Mouse (Mus musculus) erythroid progenitor cell, adult 5-6 weeks (primary cell): Measurements from ENCODE around the gene Rad21l. TPM values are rescaled to one million over a fixed set of nuclear protein-coding genes. Genes with fewer than 3 reads are reported as not detected.

Experiments used
- ATAC-seq: replicated peaks from 2 replicates; pipeline ENCODE4 v1.8.0; 2016; ENCODE audit warnings: moderate number of reproducible peaks, mild to moderate bottlenecking, moderate TSS enrichment, inconsistent platforms; ENCODE audit not compliant: poor library complexity, low FRiP score, severe bottlenecking
- total RNA-seq, 2 experiments: library from RNA; stranded (forward) in 1 of 2; stranded (reverse) in 1 of 2; fragments of 150-400 nt in 1 of 2; fragments of 186-747, 209-891 nt in 1 of 2; gene quantifications; 2 replicates each; pipeline versions ENCODE4 v1.2.3 to v1.2.4; 2015 to 2017; ENCODE audit warnings: low replicate concordance in 2 of 2

Rad21l gene
- total RNA-seq (2015; ENCODE audit: low replicate concordance) (not detected in 2 replicates), total RNA-seq (2017; ENCODE audit: low replicate concordance) (not detected in 2 replicates)

GRCm38 (mm10) chr2:151668433-151668832, at the start of gene Rad21l:
TSS of gene Rad21l (minus strand) at chr2:151668533.
- ATAC-seq = no peak

GRCm38 (mm10) chr2:151716318-151717055, 48.2 kb upstream of the Rad21l start:
- no peak for ATAC-seq

GRCm38 (mm10) chr2:151715526-151715925, 47.2 kb upstream of the Rad21l start:
- ATAC-seq = no peak

- ATAC-seq = 0 out of 2 replicates have a peak, but pooled peaks have one; percentile 15
These were observed 44.3 kb upstream of the Rad21l start for GRCm38 (mm10) chr2:151712647-151713046.

DNA sequence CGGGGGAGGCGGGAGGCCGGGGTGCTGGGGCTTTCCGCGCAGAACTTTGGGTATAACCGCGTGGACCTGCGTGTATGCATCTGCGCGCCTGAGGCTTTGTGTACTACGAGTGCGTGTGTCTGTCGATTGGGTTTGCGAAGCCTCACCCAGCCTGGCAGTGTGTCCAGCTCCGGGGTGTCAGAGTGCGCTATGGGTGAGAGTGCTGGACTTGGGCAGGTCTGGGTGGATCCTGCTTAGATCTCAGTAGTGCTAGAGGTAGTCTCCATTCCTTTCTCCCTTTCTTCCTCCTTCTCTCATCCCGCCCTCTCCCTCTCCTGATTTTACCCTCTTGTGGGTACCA, 34.5 kb upstream of the Rad21l start:
- no peak for ATAC-seq

DNA sequence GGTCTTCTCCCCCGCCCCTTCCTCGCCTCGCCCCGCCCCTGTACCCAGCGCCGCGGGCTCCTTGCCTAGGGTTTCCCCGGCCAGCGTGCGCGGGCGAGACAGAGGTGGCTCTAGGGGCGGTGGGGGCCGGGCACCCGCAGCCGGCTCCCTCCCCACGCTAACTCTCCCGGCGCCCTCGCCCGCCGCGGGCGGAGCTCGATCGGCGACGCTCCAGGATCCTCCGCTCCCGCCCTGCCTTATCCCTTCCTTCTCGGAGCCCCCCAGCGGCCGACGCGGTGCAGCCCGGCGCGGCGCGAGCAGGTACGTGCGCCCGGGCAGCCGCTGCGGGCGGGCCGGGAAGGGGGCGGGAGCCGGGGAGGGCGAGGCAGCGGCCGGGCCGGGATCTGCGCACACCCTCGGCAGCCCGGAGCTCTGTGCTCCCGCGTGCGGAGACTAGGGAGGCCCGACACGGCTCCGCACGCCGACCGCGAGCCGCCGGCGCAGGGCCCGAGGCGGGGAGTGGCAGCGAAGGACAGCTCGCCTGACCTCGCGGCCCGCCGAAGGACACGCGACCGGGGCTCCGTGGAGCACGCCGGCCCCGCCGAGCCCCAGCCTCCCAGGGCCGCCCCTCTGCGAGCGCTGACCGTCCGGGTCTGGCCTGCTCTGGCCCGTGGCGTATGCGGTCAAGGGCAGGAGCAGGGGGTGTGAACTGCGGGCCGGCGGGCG, 34.0 kb upstream of the Rad21l start:
- ATAC-seq = no peak

DNA sequence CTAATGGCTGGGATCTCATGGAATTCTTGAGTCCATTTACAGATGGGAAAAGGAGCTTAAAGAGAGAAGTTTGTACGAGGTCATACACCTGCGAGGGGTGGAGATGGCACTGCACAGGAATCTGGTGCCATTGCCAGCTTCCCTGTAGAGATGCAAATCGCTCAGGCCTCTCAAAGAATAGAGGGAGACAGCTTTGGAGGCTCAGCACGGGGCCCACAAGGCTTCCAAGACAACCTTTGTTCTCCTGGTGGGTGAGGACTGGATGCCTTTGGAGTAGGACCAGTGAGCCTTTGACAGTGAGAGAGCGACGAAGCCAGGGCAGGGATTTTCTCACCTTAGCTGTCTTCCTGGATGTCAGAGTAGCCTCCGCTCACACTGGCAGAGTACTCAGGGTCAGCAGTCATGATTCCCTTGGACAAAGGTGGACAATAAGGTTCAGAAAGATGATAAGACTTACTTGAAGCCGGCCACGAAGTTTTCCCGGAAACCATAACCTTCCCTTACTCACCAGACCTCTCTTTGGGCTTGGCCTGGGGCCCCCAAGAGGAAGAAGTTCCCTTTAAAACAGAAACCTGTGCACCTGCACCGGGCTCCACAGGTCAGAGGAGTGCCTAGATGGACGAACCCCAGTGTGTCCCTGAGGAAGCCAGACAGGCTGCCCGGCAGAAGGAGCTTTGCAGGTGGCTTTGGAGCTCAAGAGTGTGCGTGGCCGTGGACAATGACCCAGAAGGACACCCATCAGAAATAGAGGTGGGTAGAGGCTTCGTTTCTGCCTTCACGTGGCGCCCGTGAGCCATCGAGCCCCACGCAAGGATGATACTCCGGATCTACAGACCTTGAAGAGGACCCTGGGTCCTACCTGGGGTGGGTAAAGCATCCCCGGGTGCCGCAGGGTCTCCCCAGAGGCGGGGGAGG, 33.2 kb upstream of the Rad21l start, which contains the start of gene Tmem74b:
Tmem74b (plus strand) TSS at position 778 of the 915 bp plus-strand sequence.
- ATAC-seq = no peak

- ATAC-seq = no peak
These were observed 14.6 kb upstream of the Rad21l start for GRCm38 (mm10) chr2:151682976-151683375.

DNA sequence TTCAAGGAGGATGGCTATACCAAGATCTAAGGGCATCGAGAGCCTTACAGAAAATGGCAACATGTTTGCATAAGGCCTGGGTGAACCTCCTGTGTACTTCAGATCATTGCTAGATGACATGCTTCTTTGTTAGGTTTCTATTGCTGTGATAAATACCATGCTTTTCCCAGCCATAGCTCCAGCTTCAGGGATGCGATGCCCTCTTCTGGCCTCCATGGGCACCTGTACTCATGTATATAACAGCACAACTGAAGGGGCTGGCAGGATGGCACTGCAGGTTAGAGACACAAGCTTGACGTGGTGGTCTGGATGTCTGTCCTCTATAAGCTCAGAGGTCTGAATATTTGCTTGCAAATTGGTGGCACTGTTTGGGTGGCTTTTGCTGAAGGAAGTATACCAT, 14.0 kb upstream of the Rad21l start:
- ATAC-seq = no peak

- ATAC-seq = no peak
These were observed 7.9 kb upstream of the Rad21l start for GRCm38 (mm10) chr2:151676234-151676633.

DNA sequence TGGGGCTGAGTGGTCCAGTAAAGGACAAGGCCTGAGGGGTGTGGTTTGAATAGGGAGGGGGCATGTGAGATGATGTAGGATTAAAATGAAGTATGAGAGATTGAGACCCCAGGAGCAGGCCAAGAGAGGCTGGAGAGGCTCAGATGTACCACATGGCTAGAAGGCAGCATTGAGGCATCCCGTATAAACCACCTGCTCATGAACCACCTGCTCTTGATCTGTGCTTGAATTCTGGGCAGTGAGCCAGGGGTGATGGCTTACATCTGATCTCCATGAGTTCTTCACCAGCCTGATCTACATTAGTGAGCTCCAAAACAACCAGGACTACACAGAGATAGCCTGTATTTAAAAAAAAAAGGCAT, 2.6 kb upstream of the Rad21l start:
- ATAC-seq = no peak

- peak; percentile 79 for ATAC-seq
These were observed 2.0 kb upstream of the Rad21l start for GRCm38 (mm10) chr2:151670026-151670967.

DNA sequence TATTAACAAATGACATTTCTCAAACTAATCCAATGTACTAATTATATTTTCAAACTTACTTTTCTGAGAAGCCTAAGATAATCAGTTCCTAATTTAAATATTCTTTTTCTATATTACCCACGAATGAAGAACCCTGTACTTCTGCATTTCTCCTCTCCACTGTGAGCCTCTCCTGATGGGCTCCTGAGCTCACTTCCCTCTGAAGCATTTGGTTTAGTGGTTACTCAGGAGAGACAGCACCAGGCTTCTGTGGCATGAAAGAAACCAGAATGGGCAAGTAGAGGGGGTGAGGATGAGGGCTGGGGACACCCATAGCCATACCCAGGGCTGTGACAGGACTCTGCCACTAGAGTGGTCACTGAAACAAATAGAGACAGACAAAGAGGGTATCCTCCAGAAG, 16.3 kb downstream of the Rad21l start:
- no peak for ATAC-seq

GRCm38 (mm10) chr2:151636015-151636402, 32.3 kb downstream of the Rad21l start:
- no peak for ATAC-seq

DNA sequence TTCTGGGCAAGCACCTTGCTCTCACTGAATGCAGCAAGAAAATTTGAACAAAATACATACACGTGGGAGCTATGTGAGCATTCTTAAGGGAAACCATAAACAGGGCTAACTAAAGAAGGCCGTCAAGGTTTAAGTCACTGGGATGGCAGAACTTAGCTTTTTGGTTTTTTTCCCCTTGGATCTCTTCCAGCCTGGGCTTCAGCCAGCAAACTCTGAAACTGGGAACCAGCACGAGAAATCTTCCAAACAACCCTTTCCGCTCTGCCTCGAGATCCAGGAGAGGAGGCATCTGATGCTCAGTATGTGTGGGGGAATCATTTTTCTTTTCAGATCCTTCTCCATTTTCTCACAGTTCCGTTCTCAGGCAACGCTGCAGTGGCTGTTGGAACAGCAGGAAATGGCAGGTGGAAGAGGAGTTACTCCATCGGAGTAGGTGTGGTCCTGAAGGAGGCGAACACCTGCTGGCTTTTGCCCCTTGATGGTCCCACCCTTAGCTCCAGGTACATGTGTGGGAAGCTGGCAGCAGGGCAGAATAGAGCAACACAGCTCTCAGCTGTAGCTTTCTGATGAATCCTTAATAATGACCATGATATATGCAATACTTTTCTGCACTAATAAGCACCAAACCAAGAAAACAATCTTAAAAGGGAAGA, 32.8 kb downstream of the Rad21l start:
- no peak for ATAC-seq

DNA sequence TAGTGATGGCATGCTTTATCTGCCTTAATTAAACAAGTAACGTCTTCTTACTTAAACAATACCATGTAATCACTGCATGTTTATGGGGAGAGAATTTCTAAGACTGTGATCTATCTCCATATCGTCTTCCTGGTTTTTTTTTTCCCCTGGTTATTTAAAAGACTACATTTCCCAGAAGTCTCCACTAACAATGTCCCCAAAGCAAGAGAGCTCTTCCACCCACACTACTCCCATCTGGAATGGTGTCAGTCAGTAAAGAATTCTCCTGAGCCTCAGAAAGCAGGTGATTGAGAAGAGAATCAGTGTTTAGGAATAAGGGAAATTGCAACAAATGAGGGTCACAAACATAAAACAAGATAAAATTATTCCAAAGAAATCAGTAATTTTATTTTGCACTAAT, 33.4 kb downstream of the Rad21l start:
- ATAC-seq = no peak

DNA sequence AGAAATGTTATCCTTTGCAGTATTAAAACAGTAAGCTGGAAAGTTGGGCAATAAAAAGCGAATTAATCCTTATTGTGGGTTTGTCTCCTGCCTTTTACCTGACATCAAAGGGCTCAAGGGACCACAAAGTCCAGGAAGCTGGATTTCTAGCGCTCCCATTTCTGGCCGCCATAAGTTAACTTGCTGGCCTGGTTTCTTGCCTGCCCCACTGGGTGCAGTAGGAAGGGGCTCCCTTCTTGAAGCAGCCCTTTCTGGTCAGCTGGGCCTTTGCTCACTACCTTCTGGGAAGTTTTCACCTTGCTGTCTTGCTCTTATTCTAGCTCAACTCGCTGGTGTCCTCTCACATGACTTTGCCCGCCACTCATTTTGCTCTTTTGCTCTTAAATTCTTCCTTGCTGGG, 35.4 kb downstream of the Rad21l start:
- ATAC-seq = no peak

DNA sequence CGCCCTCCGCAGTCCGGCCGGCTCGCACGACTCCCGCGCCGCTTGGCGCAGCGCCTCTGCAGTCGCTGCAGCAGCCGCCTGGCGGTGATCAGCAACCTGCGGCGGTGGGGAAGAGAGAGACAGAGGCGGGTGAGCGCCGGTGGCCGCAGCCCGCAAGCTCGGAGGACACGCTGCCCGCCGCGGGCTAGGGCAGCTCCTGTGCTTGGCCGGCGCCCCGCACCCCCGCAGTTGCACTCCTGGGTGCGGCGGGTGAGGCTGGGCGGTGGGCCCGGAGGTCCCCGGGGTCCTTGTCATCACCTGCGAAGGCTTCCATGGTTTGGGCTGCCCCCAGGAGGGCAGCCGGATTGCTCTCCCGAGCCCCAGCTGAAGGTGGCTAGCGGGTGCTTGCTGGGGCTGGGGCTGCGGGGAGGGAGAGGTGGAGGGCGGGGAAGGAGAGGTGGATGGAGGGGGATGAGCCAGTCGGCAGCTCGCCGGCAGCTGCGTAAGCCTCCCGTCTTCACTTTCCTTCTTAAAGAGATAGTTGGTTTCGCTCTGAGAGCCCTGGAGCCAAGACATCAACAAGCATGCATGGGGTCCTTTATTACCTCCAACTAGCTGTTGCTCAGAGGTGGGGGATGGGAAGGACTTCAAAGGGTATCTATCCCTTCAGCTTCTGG, 36.0 kb downstream of the Rad21l start, which contains the start of gene Snph:
Snph (minus strand) TSS at position 435 of the 656 bp plus-strand sequence.
- no peak for ATAC-seq
